Mouse (Mus musculus): Measurements from ENCODE around the gene Arid1b.
A peak's percentile ranks its signal among the peaks of the same experiment; 100 is the strongest.

Gene Arid1b

DNA sequence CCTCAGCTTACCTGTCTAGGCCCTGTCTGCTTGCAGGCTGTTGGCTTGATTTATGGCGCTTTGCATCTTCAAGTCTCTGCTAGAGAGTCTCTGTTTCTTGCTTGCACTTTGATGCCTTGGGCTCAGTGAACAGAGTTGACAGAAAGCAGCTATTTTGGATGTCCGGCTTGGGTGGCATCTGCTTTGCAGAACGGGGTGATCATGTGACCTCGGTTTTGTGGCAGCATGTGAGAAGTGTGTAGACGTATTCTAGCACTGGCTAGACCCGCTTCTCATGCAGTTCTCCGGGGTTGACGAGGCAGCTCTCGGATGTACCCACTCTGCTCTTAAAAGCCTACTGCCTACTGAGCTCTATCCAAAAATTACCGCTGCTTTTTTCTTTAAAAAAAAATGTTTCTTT is 22.9 kb downstream of the Arid1b start:
- no peak for DNase-seq (ENCODE audit: low spot score)

GRCm38 (mm10) chr17:5021303-5022003 is 27.3 kb downstream of the Arid1b start:
- no peak for DNase-seq (ENCODE audit: low spot score)

GRCm38 (mm10) chr17:5022019-5022544 is 27.9 kb downstream of the Arid1b start:
- no peak for DNase-seq (ENCODE audit: low spot score)

- DNase-seq (ENCODE audit: low spot score) = peak; percentile 57
These were observed 29.6 kb downstream of the Arid1b start for GRCm38 (mm10) chr17:5023745-5024144.

GRCm38 (mm10) chr17:5025400-5025799 is 31.3 kb downstream of the Arid1b start:
- no peak for DNase-seq (ENCODE audit: low spot score)

GRCm38 (mm10) chr17:5026578-5026977 is 32.4 kb downstream of the Arid1b start:
- DNase-seq (ENCODE audit: low spot score) = no peak

- DNase-seq (ENCODE audit: low spot score) = no peak
These were observed 35.0 kb downstream of the Arid1b start for GRCm38 (mm10) chr17:5029148-5029547.

DNA sequence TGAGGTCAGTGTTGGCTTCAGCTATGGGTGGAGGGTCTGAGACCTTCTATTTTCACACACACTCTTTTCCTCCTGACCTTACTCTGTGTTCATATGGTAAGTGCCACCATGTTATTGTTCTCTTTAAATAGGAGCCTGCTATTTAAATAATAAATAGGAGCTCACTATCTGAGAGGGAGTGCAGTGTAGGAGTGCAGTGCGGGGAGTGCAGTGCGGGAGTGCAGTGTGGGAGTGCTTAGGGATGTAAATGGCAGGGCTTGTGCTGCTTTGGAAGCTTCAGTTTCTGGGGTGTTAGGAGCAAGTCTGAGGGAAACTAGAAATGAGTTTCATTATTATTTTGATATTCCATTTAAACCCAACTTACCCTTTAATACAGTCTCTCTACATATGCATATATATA is 36.2 kb downstream of the Arid1b start:
- no peak for DNase-seq (ENCODE audit: low spot score)

GRCm38 (mm10) chr17:5033346-5033745 is 39.2 kb downstream of the Arid1b start:
- no peak for DNase-seq (ENCODE audit: low spot score)

GRCm38 (mm10) chr17:5034201-5034600 is 40.1 kb downstream of the Arid1b start:
- no peak for DNase-seq (ENCODE audit: low spot score)

DNA sequence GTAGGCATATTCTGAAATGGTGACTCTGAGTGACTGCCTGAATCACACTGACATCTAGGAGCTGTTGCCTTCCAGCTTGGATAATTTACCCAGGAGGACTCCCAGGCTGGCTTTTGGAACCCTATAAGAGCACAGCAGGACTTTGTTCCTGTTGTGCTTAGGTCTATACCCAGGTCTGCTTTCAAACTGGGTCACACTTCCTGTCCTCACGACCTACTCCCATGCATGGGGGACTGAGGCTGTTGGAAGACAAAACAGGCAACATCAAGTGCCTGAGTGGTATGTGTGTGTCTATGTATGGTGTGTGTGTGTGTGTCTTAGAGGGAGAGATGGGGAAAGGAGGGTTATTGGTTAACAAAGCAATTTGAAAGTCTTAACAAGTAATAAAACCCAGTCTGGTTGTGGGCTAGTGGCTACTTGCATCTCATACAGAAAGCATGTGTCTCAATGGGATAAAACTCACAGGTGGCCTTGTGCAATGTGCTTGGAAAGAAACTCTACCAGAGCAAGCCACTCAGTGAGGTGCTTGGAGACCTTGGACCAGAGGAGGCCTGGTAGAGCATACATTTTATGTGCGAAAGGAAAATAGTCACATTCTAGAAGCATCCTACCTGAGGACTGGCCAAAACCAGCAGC is 42.2 kb downstream of the Arid1b start:
- DNase-seq (ENCODE audit: low spot score) = no peak

GRCm38 (mm10) chr17:5037199-5037598 is 43.1 kb downstream of the Arid1b start:
- DNase-seq (ENCODE audit: low spot score) = no peak

- no peak for DNase-seq (ENCODE audit: low spot score)
These were observed 45.7 kb downstream of the Arid1b start for GRCm38 (mm10) chr17:5039826-5040225.

DNA sequence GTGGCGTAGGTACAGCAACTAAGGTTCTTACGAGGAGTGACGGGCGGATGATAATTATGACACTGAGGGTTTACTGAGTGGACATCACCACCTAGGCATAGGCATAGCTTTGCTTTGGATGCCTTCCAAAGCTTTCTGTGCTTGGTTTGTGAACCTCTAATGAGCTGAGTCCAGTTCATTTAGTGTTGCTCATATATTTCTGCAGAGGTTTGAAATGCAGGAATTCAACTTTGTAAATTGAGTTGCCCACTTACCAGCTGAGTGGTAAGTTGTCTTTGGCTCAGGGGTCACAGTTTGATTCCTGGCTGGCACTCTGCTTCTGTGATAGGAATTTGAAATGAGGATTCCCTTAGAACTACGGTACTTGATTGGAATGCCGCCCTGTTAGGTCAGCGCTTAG is 49.7 kb downstream of the Arid1b start:
- no peak for DNase-seq (ENCODE audit: low spot score)

DNA sequence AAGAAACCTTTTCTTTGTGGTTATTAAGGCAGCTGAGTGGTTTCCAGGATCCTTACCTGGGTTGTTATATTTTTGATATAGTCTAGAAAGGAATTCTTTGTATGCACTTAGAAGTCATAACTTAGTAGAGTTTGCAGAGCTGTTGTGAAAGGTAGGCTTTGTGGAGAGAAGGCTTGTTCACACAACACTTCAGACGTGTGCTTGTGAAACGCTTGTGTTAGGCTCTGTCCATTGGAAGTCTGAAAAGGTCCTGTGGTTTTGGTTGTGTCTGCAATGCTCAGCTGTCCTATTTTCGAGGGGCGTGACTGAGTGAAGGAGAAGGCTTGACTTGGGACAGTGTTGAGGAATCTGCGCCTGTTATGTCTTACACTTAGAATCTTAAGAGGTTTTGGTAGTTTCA is 51.5 kb downstream of the Arid1b start:
- no peak for DNase-seq (ENCODE audit: low spot score)

DNA sequence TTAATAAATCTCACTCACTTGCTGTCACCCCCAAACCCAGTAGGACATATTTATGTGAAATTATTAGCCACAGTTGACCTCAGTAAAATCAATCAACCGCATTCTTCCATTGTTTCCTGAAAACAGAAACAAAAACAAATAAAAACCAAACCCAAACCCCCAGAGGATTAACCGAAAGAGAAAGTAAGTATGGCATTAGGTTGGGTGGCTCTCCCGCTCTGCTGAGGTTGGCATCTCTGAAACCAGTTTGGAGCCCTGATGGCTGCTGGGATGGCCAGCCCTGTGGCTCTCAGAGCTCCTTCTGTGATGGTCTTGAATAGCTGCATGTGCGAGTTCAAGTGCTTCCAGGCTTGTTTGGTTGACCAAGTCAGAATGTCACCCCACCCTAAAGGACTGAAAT is 53.2 kb downstream of the Arid1b start:
- DNase-seq (ENCODE audit: low spot score) = no peak

DNA sequence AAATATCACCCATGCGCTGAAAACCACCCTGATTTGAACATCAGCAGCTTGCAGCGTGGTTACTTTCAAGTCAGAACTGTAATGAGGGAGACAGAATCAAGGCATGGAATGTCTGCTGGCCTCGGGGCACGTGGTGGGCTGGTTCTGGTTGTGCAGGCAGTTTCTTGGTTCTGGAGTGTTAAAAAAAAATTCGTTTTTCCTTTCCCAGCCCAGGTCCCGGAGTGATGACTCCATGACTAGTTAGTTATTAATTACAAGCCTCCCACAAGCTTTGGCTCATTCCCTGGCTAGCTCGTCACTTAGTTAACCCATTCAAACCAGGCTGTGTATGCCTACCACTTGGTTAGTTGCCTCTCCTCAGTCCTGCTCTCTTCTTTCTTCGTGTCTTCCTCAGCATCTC is 56.1 kb downstream of the Arid1b start:
- DNase-seq (ENCODE audit: low spot score) = no peak

DNA sequence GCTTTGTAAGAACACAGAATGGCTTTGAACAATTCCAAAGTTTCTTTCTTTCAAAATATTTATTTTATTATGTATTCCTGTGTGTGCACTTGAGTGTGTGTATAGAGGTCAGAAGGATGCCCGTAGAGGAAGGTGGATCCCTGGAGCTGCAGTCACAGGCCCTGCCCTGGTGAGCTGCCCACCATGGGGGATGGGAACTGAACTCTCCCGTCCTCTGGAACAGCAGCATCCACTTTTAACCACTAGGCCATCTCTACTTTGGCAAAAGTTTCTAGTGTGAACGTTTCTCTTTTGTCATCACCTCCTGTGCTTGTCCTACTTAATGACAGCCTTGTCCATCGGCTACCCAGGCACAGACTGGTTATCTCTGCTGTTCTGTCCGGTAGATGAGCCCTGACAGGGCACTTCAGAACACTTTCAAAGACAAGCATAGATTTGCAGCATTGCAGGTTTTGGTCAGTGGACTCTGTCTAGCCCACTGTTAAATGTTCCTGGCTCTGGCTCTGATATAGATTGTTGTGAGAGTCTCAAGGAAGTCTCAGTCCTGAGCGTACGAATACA is 56.9 kb downstream of the Arid1b start:
- no peak for DNase-seq (ENCODE audit: low spot score)

GRCm38 (mm10) chr17:5052091-5052799 is 58.1 kb downstream of the Arid1b start:
- no peak for DNase-seq (ENCODE audit: low spot score)

GRCm38 (mm10) chr17:5052800-5053179 is 58.7 kb downstream of the Arid1b start:
- DNase-seq (ENCODE audit: low spot score) = no peak

GRCm38 (mm10) chr17:5053201-5053600 is 59.1 kb downstream of the Arid1b start:
- no peak for DNase-seq (ENCODE audit: low spot score)

- DNase-seq (ENCODE audit: low spot score) = no peak
These were observed 61.3 kb downstream of the Arid1b start for GRCm38 (mm10) chr17:5055412-5055811.

DNA sequence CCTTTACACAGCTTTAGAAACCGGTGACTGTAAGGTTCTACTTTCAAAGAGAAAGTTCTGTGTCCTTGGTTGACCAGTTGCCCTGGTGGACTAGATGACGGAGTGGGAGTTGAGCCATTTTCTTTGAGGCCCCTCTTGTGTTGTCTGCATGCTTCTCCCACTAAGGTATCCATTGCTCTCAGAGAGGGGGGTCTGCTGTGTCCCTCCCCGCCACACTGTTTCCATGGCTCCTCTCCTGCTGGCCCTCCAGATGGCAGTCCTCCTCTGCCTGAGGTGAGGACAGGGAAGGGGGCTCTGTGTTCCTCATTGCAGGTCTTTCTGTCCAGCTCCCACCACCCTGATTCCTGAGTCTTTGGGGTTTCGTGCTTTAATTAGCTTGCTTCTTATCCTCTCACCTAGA is 62.5 kb downstream of the Arid1b start:
- no peak for DNase-seq (ENCODE audit: low spot score)
